Mouse (Mus musculus) spleen, postnatal 14 days (tissue): ENCODE measurements around the gene Csf2ra.
"Not testable (repeated sequence)": the region's sequence is repeated elsewhere in the genome, so short reads cannot be mapped to it uniquely, and the experiment has no call there.

Experiments
- DNase-seq, 2 experiments: peaks; one replicate each; pipeline ENCODE4 v3.0.0; 2021 to 2022; ENCODE audit warnings: low spot score in 2 of 2

The Csf2ra gene

DNA sequence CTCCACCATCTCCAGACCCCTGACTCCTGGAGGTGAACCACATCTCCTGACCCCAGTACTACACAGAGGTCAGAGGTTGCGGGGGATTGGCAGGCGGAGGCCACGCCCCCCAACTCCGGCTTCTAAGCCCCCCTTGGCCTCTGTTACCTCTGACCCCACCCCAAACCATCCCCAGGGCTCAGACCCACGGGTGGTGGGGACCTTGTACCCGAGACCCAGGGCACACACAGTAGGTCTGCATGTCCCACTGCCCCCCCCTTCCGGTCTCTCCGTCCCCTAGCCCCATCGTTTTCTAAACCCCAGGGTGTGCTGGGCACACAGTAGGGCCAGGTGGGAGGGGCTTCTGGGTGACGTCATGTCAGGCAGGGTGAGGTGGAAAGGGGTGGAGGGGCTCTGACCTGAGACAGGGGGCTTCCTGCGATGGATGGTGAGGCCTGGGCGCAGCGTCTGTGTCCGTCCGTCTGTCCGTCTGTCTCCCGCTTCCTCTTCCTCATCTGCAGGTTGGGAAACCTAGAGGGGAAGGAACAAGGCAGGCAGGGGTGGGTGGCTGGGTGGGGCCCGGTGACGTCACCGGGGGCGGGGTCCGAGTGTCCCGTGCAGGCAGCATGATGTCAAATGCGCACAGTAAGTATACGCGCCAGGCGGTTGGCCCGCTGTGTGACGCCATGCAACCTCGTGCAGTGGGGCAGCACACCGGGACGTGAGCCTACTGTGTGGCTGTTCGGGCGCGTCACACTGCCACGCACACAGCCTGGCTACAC lies at the start of gene Csf2ra:
Gene Csf2ra, minus strand, starts transcription at position 489 of the 761 bp plus-strand sequence.
- peak in 1 of 2 experiments; percentile 9 for DNase-seq

DNA sequence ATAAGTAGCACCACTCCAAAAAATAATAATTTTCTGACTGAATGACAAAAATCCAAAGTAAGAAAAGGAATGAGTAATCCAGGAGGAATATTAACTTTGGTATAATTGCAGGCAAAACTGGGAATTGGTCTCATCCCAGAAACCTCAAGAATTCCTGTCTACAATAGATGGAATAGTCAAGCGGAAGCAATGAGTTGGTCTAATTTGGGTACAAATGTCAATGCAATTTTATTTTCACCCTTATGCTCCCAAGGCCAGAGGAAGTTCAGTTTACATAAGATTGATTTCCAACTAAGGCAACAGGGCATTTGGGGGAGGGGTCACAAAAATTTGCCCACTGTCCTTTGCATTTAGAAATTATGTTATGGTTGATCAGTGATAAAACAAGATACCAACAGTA lies 47.2 kb upstream of the Csf2ra start:
- no peak for DNase-seq

DNA sequence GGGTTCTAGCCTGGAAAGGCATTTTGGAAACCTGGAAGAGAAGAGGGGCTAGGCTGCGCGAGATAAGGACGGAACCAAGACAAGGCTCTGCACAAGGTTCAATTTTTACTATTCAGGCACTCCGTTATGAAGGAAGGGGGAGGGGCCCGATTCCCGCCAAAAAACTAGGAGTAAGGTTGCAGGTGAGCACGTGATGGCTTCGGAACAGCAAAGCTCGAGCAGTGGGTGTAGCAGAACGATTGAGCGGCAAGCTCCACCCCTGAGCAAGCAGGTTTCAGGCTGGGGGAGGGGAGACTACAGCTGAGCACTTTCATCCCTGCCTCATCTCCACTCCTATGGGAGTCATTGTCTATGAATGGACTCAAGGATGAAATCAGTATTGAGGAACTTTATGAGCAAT lies 40.9 kb upstream of the Csf2ra start:
- not testable (repeated sequence) for DNase-seq

DNA sequence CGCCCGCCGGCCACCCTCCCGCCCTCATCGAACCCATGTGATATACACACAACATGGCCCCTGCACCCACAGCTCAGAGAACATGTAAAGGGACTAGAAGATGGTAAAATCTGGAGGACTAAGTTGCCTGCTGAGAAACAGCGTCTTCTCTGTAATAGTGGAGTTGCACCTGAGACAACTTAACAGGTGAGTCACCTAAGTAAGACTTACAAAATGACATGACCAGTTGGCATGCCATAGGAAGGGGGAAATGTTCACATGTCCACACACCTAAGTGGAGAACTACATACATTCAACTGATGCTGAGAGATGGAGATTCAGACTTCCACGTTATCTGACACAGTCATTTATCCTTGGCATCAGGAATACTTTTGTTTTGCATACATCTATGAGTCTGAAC lies 38.9 kb upstream of the Csf2ra start:
- no peak for DNase-seq

DNA sequence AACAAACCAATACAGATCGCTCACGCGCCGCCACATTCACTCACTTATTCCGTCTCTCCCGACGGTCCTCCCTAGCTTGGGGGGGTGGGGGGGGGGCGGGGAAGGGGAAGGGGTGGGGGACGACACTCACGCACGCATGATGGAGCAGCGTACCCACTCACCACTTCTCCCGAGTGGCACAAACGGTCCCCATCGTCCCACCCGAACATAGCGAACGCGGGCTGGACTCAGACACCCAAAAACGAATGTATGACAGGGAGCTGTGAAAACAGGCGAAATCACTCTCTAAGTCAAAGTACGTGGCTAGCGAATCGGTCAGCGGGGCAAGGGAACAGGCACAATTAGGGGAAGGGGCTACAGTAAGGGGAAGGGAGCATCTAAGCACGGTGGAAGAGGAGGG lies 38.4 kb upstream of the Csf2ra start:
- DNase-seq = no peak

DNA sequence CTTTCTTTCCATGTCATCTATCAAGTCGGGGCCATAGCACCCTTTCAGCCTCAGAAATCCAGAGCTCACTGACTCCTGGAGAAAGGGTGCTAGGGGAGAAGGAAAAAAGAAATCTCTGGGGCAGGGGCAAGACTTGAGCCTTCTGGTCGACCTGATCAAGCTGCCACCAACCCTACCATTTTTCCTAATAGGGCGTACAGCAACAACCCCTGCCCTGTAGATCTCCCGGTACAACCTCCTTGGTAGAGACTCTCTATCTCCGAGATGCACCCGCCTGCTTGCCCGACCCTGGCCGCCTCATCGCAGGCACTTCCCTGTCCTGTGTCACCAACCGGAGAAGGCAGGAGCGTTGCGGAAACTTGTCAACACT lies 38.0 kb upstream of the Csf2ra start:
- peak; percentile 27 to 57 for DNase-seq

DNA sequence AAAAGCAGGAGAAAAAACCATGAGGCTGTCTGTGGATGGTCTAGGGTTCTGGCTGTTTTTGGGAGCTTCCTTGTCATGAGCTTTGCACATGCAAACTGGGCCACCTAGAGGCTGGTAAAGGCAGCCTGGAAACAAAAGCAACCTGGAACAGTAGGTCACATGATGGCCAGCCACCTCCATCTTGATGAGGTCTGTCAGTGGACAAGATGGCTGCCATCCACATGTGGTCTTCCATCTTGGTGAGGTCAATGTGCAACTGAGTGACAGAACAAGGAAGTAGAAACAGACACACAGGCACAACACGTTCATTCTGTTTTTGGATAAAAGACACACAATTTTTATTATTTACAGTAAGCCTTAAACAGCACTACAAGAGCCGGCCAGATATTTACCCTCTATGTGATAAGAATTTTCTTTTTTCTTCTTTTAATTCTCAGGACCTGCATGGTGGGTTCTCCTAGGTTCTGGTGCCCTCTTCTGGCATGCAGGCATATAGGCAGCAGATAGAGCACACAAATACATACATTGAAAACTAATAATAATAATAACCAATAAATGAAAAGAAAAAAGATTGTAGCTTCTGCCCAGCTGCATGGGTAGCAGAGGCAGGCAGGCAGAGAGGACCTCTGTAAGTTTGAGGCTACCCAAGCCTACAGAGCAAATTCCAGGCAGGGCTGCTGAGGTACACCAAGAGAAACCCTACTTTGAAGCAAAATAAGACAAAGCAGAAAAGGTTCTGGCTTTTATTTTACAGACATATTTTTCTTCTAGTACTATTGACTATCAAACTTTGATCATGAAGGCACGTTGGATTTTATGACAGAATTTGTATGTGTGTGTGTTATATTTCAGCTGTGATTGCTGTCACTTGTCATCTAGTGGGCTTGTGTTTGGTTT lies 37.4 kb upstream of the Csf2ra start:
- DNase-seq = peak; percentile 44 to 62

DNA sequence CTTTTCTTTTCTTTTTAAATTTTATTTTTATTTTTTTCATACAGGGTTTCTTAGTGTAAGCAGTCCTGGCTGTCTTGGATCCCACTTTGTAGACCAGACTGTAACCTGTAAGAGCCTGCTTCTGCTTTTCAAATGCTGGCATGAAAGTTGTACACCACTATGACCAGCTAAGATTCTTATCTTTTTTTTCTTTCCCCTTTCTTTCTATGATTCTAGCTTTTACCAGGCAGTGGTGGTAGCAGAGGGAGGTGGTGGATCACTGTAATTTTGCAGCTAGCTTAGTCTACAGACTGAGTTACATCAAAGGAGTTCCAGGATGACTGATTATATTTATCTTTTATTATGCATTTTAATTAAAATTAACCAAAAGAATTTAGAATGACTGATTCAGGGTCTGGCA lies 36.7 kb upstream of the Csf2ra start:
- no peak for DNase-seq

DNA sequence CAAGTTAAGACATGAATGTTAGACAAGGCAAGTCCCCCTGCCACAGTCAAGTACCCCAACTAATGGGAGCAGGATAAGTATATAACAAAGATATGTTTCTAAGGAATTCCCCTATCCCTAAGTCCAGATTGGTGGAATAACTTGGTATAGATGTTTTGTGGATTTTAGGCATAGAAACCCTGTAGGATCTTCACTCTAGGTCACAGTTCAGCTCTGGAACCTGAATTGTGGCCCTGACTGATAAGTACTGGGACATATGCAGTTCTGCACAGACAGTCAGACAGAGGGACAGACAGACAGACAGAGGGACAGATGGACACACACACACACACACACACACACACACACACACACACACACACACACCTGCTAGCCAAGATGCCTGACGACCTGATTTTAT lies 36.0 kb upstream of the Csf2ra start:
- DNase-seq = no peak

DNA sequence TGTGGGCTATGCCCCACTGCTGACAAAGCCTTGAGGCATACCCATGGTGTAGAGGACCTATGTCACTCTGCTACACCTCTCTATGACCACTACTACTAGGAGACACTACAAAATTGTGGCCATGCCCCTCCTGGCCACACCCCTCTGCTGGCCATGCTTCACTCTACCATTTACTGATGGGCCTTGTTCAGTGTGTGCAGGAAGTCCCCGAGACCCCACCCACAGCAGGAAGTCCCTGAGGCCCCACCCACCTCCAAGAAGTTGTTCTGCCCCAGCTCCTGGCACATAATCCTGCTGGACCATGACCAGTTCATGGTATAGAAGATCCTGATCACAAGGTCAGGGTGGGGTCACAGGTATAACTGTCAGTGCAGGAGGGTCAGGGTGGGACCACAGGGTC lies 33.0 kb upstream of the Csf2ra start:
- no peak for DNase-seq

DNA sequence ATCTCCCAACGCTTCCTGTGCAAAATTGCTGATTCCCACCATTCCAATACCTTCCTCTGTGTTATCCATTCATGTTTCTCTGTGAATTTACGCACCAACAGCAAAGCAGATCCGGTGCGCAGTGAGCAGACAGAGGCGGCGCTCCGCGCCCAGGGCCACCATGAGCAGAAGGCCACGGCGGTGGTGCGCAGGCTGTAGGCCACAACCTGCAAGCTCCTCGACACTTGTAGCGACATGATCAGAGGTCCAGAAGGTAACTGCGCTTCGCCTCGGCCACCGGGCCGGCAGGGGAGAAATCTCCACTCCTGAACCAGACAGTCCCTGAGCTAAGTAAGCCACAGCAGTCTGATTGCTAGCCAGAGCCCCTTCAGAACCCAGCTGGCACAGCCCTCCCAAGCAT lies 29.5 kb upstream of the Csf2ra start:
- DNase-seq = no peak

DNA sequence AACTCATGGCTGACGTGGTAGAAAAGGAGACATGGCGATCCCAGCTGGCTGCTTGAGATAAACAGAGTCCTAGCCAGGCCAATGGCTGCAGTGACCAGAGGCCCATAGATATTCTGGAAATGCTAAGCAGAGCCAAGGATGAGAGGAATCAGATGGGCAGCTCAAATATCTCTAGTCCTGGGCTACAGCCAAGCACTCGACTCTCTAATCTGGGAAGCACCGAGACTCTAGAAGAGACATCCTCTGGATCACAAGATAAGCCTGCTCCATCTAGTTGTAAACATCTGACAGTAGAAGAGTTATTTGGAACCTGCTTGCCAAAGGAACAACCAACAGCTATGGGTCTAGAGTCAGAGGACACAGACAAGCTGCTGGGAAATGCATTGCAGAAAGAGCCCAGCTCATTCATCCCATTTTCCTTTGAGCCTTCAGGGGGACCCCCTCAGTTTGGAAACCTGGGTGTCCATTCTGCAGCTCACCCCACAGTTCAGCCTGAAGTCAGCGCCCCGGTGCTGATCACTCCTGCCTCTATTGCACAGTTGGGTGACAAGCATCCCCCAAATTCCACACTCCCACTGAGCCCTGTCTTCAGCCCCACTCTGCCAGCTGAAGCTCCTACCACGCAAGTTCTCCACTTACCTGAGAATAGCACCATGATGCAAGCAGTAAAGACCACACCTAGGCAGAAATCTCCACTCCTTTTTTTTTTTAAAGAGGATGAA lies 28.1 kb upstream of the Csf2ra start:
- DNase-seq = no peak

DNA sequence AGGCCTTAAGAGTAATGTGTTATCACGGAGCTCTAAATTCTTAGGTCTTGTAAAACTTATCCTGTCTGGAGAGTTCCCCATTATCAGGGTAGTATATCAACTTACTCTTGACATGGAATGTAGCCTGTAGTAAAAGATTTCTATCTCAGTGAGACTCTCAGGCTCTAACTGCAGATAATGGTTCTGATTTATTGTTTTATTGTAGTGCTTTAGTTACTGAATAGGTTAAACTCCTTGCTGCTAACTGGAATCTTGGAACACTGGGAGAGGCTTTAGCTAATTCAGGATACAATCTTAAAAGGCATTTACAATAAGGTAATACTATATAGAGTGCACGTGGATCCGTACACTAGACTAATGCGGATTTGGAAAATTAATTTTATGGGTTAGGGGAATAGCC lies 19.1 kb upstream of the Csf2ra start:
- not testable (repeated sequence) for DNase-seq

DNA sequence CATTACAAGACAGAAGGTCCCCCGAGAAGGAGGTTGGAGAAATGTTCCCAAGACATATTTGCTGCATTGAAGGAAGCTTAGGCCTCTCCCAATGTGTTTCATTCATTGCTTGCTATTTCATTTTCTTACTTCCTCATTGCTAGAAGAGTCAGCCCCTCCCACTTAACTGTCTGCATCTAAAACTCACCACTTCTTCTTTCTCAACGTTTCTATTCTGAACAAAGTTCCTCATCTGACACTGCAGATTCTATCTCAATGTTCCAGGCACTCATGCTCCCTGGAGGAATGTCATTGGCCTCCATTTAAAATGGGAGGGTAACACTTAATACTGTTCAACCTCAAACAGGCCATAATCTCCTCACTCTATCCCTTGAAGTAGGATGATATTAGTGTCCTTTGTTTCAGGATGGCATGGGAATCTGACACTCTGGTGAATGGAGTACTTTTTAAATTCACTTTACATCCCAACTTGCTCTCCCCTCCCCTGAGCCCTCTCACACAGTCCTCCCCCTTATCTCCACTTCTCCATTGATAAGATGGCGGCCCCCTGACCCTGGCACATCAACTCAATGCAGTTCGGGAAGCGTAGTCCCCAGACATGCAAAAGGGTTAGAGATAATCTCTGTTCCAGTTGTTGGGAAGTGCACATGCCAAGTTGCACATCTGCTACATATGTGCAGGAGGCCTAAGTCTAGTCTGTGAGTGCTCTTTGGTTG lies 16.6 kb upstream of the Csf2ra start:
- no peak for DNase-seq

DNA sequence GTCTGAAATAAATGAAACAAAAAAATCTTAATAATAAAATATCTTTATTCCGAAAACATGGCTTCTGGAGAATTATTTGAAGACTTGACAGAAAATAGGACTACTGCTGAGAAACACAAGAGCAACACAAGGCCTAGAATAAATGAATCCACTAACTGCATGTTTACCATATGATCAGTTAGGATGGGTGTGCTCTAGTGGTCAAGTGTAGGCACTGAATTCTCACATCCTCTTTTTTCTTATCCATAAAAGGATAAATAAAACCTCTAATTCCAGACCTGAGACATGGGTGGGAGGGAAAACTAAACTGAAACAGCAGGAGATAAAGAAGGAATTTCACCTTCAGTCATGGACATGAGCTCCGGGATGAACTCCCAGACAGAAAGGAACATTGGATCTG lies 9.7 kb upstream of the Csf2ra start:
- no peak for DNase-seq

DNA sequence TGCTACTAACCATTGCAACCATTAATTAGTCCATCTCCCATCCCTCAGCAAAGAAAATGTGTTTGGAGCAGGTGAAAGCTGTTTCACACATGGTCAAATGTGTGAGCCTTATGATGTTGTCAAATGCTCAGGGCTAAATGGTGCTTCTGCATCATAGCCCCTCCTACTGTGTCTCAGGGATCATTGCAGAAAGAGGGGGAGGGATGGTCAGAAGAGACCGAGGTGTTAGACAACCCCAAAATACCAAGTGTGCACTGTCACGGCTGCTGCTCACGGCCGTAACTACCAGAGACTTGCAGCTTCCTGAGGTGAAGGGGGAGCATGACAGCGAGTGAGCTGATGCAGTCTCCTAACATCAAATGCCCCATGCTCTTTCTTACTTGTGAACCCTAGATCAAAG lies 6.3 kb upstream of the Csf2ra start:
- DNase-seq = no peak

DNA sequence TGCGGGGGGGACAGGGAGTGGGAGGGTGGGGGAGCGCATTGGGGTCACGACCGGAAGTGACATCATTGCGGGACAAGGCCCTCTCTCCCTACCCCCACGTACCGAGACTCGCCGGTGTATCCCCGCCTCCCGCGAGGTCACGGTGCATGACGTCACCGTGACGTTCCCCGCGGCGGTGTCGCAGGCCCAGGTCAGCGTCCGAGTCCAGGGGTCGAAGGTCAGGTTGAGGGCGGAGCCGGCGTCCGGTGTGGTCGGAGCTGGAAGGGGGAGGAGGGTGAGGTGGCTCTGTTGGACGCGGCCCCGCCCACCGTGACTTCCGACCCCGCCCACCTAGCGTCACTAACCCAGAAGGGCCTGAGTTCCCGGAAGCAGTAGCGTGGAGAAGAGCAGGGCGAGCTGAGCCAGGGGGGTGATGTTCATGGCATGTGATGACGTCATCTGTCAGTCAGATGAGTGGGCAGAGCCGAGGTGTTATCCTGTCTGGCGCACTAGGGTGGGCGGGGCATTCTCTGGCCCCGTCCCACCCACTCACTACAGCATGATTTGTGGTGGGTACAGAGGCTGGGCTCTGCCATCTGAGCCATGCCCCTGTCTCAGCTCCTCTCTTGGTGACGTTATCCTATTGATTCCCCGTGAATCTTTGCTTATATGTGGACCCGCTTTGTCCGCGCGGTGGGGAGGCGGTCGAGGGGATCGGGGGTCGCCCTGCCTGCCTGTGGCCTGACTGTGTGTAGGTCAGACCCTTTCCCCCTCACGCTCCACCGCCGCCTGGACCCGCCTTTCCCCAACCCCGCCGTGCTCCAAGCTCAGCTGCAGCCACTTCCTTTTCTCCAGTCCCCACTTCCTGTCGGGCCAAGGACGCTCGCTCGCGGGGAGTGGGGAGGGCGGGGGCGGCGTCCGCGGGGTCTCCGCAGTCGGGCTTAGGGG lies 1.0 kb downstream of the Csf2ra start:
- peak; percentile 78 to 84 for DNase-seq

DNA sequence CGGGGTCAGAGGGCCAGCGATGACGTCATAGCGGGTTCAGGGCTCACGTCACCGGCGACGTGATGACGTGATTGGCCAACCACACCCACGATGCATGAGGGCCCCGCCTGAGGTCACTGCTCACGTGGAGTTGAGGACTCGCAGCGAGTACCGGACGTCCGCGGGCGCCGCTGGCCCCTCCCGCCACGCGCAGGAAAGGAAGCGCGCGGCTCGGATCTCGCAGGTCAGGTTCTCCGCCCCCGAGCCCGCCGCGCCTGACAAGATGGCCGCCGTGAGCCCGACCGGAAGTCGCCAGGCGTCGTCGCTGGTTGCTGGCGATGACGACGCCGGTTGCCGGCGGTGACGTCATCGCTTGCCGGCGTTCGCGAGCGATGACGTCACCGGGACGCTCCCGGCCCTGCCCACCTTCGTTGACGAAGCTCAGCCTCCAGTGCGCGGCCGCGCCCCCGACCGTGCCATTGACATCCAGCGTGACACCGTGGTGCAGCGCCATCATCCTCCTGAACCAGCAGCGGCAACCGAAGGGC lies 1.8 kb downstream of the Csf2ra start:
- DNase-seq = peak in 1 of 2 experiments; percentile 45

DNA sequence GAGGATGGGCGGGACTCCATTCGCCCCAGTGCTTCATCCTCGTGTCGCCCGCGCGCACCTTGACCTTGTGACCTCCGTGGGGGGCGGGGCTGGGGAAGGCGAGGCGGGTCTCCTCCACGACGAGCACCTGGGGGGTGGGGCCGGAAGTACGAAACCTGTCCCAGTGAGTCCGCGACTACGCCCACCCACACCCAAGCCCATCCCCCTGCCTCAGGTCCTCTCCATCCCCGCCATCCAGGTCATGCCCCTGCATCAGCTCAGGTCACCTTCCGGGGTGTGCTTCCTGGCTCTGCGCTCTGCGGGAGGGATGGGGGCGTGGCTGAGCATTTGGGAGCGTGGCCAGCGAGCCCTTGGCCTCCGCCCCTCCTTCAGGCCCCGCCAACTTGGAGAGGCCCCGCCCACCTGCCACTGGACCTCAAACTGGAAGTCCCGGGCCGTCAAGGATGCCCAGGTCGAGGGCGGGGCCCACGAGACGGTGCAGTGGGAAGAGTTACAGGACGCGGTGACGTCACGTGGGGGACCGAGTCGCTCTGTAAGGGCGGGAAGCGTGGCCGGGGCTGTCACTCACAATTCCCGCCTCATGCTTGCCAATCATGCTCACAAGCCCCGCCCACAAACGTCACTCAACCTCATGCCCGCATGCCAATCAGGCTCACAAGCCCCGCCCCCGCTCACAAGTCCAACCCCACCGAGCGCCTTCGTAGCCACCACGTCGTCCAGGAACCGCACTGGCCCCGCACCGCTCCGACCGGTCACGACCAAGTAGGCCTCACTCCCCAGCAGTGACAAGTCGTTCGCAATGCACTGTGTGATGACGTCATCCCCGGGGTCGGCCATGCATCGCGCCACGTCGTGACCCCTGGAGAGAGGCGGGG lies 2.5 kb downstream of the Csf2ra start:
- DNase-seq = peak; percentile 29 to 45
